Mouse (Mus musculus) lung, adult 2 months (tissue): Measurements from ENCODE around the gene Gm20854. TPM values are rescaled to one million over a fixed set of nuclear protein-coding genes. Genes with fewer than 3 reads are reported as not detected.
"Not testable (repeated sequence)": the region's sequence is repeated elsewhere in the genome, so short reads cannot be mapped to it uniquely, and the experiment has no call there.

Experiments used
- DNase-seq: peaks from one replicate; pipeline ENCODE4 v3.0.0; 2022
- H3K4me1 ChIP-seq: fragments of 200-500 bp; 2 replicates; pipeline ENCODE4 v1.6.1; 2011; ENCODE audit warnings: low read length; ENCODE audit not compliant: control insufficient read depth, insufficient read depth
- H3K4me3 ChIP-seq: fragments of 200-500 bp; replicated peaks from 2 replicates; pipeline ENCODE3; 2011; ENCODE audit warnings: low read depth, mild to moderate bottlenecking, control low read depth, low read length; ENCODE audit errors: extremely low read depth
- WGBS: fragments of 180-500 bp; shearing (Covaris S2); methylation state at CpG from one replicate; pipeline ENCODE4 v1.1.7; 2018; 5-methylcytosine and 5-hydroxymethylcytosine counted together
- polyA plus RNA-seq: library from polyadenylated mRNA; depleted of rRNA; stranded (reverse); fragments of >200 nt; gene quantifications from 2 replicates; pipeline ENCODE4 v1.2.3, GENCODE M21; 2012; rRNA removed

The Gm20854 gene
- polyA plus RNA-seq: not detected in 2 replicates

DNA sequence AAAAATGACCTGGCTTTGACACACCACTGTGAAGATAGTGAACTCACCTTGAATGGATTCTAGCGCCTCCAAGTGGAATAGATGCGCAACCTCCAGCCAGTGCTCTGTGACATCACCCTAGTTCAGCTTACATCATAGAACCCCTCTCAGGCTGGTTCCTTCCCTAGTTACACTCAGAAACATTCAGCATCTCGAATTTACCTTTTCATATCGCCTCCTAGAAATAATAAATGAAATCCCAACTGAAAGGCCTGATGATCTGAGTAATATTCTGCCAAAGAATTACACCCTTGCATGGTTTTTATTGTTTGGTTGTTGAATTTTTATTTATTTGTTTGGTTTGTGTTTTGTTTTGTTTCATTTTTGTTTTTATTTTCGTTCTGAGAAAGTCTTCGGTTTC lies at the start of gene Gm20854:
Gene Gm20854, minus strand, starts transcription at position 101 of the 400 bp plus-strand sequence.
- not testable (repeated sequence) for H3K4me1 ChIP-seq, DNase-seq, H3K4me3 ChIP-seq
- no CpG with 5 or more reads among the region's 6 CpGs for WGBS
